Mouse (Mus musculus) heart, embryonic 16.5 days (tissue): ENCODE data around the gene Mst1. TPM values are rescaled to one million over a fixed set of nuclear protein-coding genes. Genes with fewer than 3 reads are reported as not detected.

Experiments used
- ATAC-seq: fragments of 200-750 bp; cut with Nextera tagmentation; replicated peaks from 2 replicates; pipeline ENCODE4 v1.8.0; 2017; ENCODE audit warnings: moderate number of reproducible peaks; ENCODE audit not compliant: insufficient read depth, low FRiP score; ENCODE audit errors: extremely low read depth
- H3K27ac ChIP-seq: fragments of 300-500 bp; sonication (generic); 2 replicates; pipeline ENCODE4 v1.5.1; 2014; ENCODE audit warnings: mild to moderate bottlenecking, low read length, control low read depth, moderate library complexity
- H3K27me3 ChIP-seq: fragments of 300-500 bp; sonication (generic); 2 replicates; pipeline ENCODE4 v1.6.1; 2014; ENCODE audit warnings: low read length, mixed read lengths; ENCODE audit not compliant: control insufficient read depth, insufficient read depth
- H3K36me3 ChIP-seq: fragments of 300-500 bp; sonication (generic); 2 replicates; pipeline ENCODE4 v1.6.1; 2014; ENCODE audit not compliant: control insufficient read depth, insufficient read depth
- H3K4me1 ChIP-seq: fragments of 300-500 bp; sonication (generic); 2 replicates; pipeline ENCODE4 v1.6.1; 2014; ENCODE audit warnings: low read length, mixed read lengths; ENCODE audit not compliant: control insufficient read depth, insufficient read depth
- H3K4me2 ChIP-seq: fragments of 300-500 bp; sonication (generic); 2 replicates; pipeline ENCODE4 v1.6.1; 2014; ENCODE audit warnings: low read depth, mild to moderate bottlenecking, control low read depth, low read length
- H3K4me3 ChIP-seq: fragments of 300-500 bp; sonication (generic); 2 replicates; pipeline ENCODE4 v1.5.1; 2014; ENCODE audit warnings: mild to moderate bottlenecking, control low read depth, low read length
- H3K9ac ChIP-seq: fragments of 300-500 bp; sonication (generic); 2 replicates; pipeline ENCODE4 v1.6.1; 2014; ENCODE audit warnings: low read length, control low read depth
- H3K9me3 ChIP-seq: fragments of 300-500 bp; sonication (generic); replicated peaks from 2 replicates; pipeline ENCODE4 v1.6.1; 2016; ENCODE audit warnings: low read length; ENCODE audit not compliant: control insufficient read depth
- WGBS: fragments of 180-500 bp; shearing (Covaris S2); extraction: QIAGEN DNeasy Blood & Tissue Kit; methylation state at CpG from one replicate; pipeline ENCODE4 v1.1.7; 2014; 5-methylcytosine and 5-hydroxymethylcytosine counted together
- microRNA-seq: library from miRNA; unstranded; fragments of <30 nt; microRNA quantifications from one replicate; pipeline ENCODE4, GENCODE M21; 2017
- polyA plus RNA-seq: library from polyadenylated mRNA; unstranded; fragments of >200 nt; fragmentation: Nextera tagmentation; extraction: Ambion mirVana; gene quantifications from 2 replicates; pipeline ENCODE4 v1.2.1, GENCODE M21; 2015

The Mst1 gene
- polyA plus RNA-seq, 1 experiment from 2014 or later: 0.53 TPM

- H3K4me3 ChIP-seq: no peak overlapping the region
- no peak overlapping the region for H3K27ac ChIP-seq
- H3K4me1 ChIP-seq: no peaks in the 10 kb centered on the region; the same call in 1 of the 2 replicates
- H3K9me3 ChIP-seq: no peaks in the 10 kb centered on the region
- H3K36me3 ChIP-seq: no peaks in the 10 kb centered on the region
- WGBS: 84% methylated on average over 5 of the region's 5 CpGs
- no peak overlapping the region for H3K9ac ChIP-seq
- H3K27me3 ChIP-seq: no peaks in the 10 kb centered on the region
- ATAC-seq: no peak
- no peak overlapping the region for H3K4me2 ChIP-seq
These were observed 51.3 kb downstream of the Mst1 start for GRCm38 (mm10) chr9:108131502-108131901.

- 82% methylated on average over 3 of the region's 3 CpGs for WGBS
- no peak overlapping the region for H3K4me3 ChIP-seq
- peaks cover 8% of the 10 kb centered on the region for H3K4me1 ChIP-seq
- no peak overlapping the region for H3K27ac ChIP-seq
- no peak overlapping the region for H3K9ac ChIP-seq
- no peak overlapping the region for H3K4me2 ChIP-seq
- H3K27me3 ChIP-seq: no peaks in the 10 kb centered on the region
- H3K36me3 ChIP-seq: no peaks in the 10 kb centered on the region
- ATAC-seq: no peak
- H3K9me3 ChIP-seq: no peaks in the 10 kb centered on the region
These were observed 52.1 kb downstream of the Mst1 start for GRCm38 (mm10) chr9:108132373-108132772.

GRCm38 (mm10) chr9:108133478-108133877 is 53.2 kb downstream of the Mst1 start:
- Histone ChIP-seq H3K4me2 (no peak overlapping the region), H3K9ac (no peak overlapping the region), H3K4me1 (peaks cover 15% of the 10 kb centered on the region), H3K36me3 (no peaks in the 10 kb centered on the region), H3K27ac (no peak overlapping the region), H3K27me3 (no peaks in the 10 kb centered on the region), H3K4me3 (no peak overlapping the region), H3K9me3 (no peaks in the 10 kb centered on the region)
- no peak for ATAC-seq
- WGBS: 63% methylated on average over 1 of the region's 1 CpGs

Small RNAs within 50 kb of the gene (microRNA-seq; reads per million reads assigned to microRNA genes)
- gene Gm47303 (not detected), gene Mir7088 (not detected)

Other genes starting within 250 kb of the Mst1 start
- gene Rbm6, start 207.2 kb upstream of the Mst1 start, polyA plus RNA-seq: 48.3 and 48.8 TPM in 2 replicates
- gene Mon1a, start 192.3 kb upstream of the Mst1 start, polyA plus RNA-seq: 11.0 and 13.1 TPM in 2 replicates
- 2.4 and 2.8 TPM in 2 replicates for gene Mst1r, start 173.6 kb upstream of the Mst1 start, polyA plus RNA-seq
- gene Actl11, start 152.0 kb upstream of the Mst1 start, polyA plus RNA-seq: not detected in 2 replicates
- 0.77 and 2.3 TPM in 2 replicates for gene Camkv, start 144.8 kb upstream of the Mst1 start, polyA plus RNA-seq
- 11.8 and 12.7 TPM in 2 replicates for gene Traip, start 130.3 kb upstream of the Mst1 start, polyA plus RNA-seq
- 24.1 and 24.2 TPM in 2 replicates for gene Uba7, start 104.9 kb upstream of the Mst1 start, polyA plus RNA-seq
- 2.6 and 3.0 TPM in 2 replicates for gene Gm20661, start 97.4 kb upstream of the Mst1 start, polyA plus RNA-seq
- gene Inka1, start 94.6 kb upstream of the Mst1 start, polyA plus RNA-seq: 40.9 and 44.0 TPM in 2 replicates
- 4.6 TPM in 2 replicates for gene Cdhr4, start 87.9 kb upstream of the Mst1 start, polyA plus RNA-seq
- gene Gm20662, start 84.1 kb upstream of the Mst1 start, polyA plus RNA-seq: 0.36 and 0.76 TPM in 2 replicates
- gene Ip6k1, start 77.9 kb upstream of the Mst1 start, polyA plus RNA-seq: 38.8 and 43.9 TPM in 2 replicates
- gene Gmppb, start 31.2 kb upstream of the Mst1 start, polyA plus RNA-seq: 21.6 and 26.0 TPM in 2 replicates
- gene Amigo3, start 27.3 kb upstream of the Mst1 start, polyA plus RNA-seq: 1.9 and 2.4 TPM in 2 replicates
- gene Rnf123, start 2.9 kb downstream of the Mst1 start, polyA plus RNA-seq: 31.3 and 34.7 TPM in 2 replicates
- gene Apeh, start 14.2 kb downstream of the Mst1 start, polyA plus RNA-seq: 54.5 and 57.0 TPM in 2 replicates
- 0.34 and 0.81 TPM in 2 replicates for gene Bsn, start 109.9 kb downstream of the Mst1 start, polyA plus RNA-seq
- gene Dag1, start 183.5 kb downstream of the Mst1 start, polyA plus RNA-seq: 136 and 145 TPM in 2 replicates
- gene Nicn1, start 210.0 kb downstream of the Mst1 start, polyA plus RNA-seq: 23.7 and 26.9 TPM in 2 replicates
- 8.1 and 8.7 TPM in 2 replicates for gene Amt, start 216.4 kb downstream of the Mst1 start, polyA plus RNA-seq
- 372 and 444 TPM in 2 replicates for gene Rhoa, start 225.7 kb downstream of the Mst1 start, polyA plus RNA-seq
- gene Tcta, start 225.7 kb downstream of the Mst1 start, polyA plus RNA-seq: 32.5 and 34.2 TPM in 2 replicates